Mouse (Mus musculus) gastrocnemius, postnatal 4 days (tissue): ENCODE measurements around the gene Atp13a2. TPM values are rescaled to one million over a fixed set of nuclear protein-coding genes. Genes with fewer than 3 reads are reported as not detected.

Experiments
- DNase-seq, 2 experiments: peaks; one replicate each; pipeline ENCODE4 v3.0.0; 2021 to 2022; ENCODE audit warnings: low spot score in 2 of 2, mixed read lengths in 2 of 2
- long read RNA-seq, 2 experiments: library from polyadenylated mRNA; stranded (forward); transcript quantifications; one replicate each; pipeline ENCODE4 v2.0.0; 2021
- total RNA-seq, 2 experiments: library from RNA; stranded (reverse); gene quantifications; 2 replicates each; pipeline ENCODE4 v1.2.3; 2021

The Atp13a2 gene
- 10 to 100 TPM; 28.4 to 28.6 TPM for total RNA-seq
- long read RNA-seq, experiment 1, transcript Atp13a2-201 (29 exons, 3,956 nt): major isoform, 24 of 62 reads
- long read RNA-seq, experiment 1, transcript Atp13a2-203 (29 exons, 3,882 nt): minor isoform, 8 of 62 reads
- long read RNA-seq, experiment 1, partial matches to known transcripts: 17 of 62 reads
- long read RNA-seq, experiment 1, other reads (novel, unspliced or antisense): 13 of 62 reads
- long read RNA-seq, experiment 2, transcript Atp13a2-201 (29 exons, 3,956 nt): major isoform, 24 of 104 reads
- long read RNA-seq, experiment 2, transcript Atp13a2-203 (29 exons, 3,882 nt): minor isoform, 23 of 104 reads
- long read RNA-seq, experiment 2, partial matches to known transcripts: 29 of 104 reads
- long read RNA-seq, experiment 2, other reads (novel, unspliced or antisense): 28 of 104 reads

DNA sequence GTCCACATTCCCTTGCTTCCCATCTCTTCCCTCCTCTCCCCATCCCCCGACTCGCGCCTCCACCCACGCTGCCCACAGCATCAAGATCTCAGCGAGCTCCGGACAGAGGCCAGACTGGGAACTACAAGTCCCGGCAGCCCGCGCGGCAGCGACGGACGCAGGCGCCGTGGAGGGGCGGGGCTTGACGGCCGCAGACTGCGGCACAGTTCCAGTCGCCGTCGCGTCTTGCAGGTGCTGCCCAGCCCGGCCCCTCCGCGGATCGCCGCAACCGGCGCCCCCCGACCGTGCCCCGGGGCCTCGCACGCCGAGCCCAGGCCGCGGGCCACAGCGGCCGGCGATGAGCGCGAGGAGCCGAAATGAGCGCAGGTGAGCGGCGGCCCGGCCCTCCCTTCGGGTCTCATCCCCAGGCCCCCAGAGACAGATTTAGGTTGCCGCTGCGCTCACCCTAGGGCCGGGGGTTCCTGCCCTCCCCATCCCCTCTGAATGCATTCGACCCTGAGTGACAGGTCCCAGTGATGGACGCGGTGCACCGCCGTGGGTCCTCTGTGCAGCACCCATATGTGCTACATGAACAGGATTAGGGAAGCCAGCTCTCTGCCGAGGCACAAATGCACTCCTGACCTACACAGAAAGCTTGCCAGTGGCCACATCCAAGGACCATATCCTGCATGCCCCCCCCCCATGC is at the start of gene Atp13a2:
Gene Atp13a2 (plus strand): TSS at position 163 of the 685 bp plus-strand sequence.
- peak; percentile 89 to 94 for DNase-seq

- DNase-seq: no peak
These were observed 42.3 kb upstream of the Atp13a2 start for GRCm38 (mm10) chr4:140944356-140944755.

GRCm38 (mm10) chr4:140944961-140945442 is 41.7 kb upstream of the Atp13a2 start:
- no peak for DNase-seq

DNA sequence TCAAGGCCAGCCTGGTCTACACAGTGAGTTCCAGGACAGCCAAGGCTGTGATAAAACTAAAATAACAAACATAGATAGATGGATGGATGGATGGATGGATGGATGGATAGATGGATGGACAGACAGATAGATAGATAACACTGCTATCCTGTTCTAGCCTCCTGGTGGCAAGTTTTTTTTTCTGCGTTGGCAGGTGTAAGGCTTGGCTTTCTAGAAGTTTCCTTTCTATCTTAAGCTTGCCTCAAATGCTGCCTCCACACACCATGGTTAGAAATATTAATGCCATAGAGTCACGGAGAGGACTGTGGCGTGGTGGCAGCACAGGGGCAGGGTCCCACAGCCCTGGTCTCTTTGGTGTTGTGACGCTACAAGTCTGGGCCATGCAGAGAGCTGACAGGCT is 41.1 kb upstream of the Atp13a2 start:
- no peak for DNase-seq

DNA sequence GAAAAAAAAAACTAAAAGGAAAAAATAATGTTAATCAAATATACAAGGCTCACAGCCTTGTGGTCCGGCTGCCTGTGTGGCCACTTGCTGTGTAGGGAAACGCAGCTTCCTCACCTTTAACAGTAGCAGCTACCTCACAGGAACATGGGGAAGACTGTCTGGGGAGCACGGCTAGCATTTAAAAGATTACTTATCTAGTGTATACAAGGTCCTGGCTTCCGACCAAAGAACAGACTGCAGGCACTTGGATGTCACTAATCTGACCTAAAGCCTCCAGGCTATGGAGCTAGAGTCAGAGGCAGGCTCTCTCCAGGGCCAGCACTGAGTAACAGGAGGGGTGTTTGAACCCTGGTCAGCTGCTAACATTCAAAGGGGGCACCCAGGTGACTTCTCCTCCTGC is 40.6 kb upstream of the Atp13a2 start:
- DNase-seq: no peak

- DNase-seq: no peak
These were observed 40.0 kb upstream of the Atp13a2 start for GRCm38 (mm10) chr4:140946580-140947205.

GRCm38 (mm10) chr4:140947487-140948440 is 38.9 kb upstream of the Atp13a2 start:
- no peak for DNase-seq

DNA sequence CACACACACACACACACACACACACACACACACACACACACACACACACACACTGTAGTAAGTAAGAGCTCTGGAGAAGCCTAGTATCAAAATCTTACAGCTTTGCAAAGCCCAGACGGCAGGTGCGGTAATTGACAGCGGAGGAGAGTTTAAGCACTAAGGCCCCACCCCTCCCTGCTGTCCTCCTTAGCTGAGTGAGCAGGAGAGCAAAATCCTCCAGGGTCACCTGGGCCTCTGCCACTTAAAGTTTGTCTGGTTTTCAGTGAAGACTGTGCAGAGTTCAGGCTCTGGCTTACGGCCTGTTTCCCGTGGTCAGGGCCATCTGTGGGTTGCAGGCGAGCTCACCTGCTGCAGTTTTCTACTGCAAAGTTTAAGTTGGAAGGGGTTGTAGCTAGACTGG is 38.2 kb upstream of the Atp13a2 start:
- DNase-seq: no peak

DNA sequence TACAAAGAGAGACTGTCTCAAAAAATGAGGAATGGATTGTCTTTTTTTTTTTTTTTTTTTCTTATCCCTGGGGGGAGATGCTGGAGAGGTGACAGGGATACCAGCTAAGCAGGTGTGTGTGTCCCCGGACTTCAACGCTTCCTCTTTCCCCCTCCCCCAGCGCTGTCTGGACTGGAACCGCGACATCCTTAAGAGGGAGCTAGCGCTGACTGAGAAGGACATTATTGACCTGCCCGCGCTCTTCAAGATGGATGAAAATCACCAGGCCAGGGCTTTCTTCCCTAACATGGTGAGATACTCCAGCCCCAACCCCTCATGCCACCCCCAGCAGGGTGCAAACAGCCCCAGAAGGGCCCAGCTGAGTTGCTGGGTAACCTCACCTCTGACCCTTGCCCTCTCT is 37.6 kb upstream of the Atp13a2 start:
- no peak for DNase-seq

DNA sequence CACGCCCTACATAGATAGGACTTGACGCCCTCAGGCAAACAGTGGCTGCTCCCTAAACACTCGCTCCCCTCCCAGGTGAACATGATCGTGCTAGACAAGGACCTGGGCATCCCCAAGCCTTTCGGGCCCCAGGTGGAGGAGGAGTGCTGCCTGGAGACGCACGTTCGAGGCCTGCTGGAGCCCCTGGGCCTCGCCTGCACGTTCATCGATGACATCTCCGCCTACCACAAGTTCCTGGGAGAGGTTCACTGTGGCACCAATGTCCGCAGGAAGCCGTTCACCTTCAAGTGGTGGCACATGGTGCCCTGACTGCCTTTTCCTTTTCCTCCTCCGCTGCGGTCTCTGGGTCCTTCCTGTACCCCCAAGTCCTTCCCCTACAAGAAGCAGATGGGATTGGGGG is 37.1 kb upstream of the Atp13a2 start:
- no peak for DNase-seq

GRCm38 (mm10) chr4:140950574-140950973 is 36.1 kb upstream of the Atp13a2 start:
- DNase-seq: peak in 1 of 2 experiments; percentile 66

- DNase-seq: no peak
These were observed 34.6 kb upstream of the Atp13a2 start for GRCm38 (mm10) chr4:140951861-140952641.

GRCm38 (mm10) chr4:140957131-140957702 is 29.5 kb upstream of the Atp13a2 start:
- DNase-seq: no peak

GRCm38 (mm10) chr4:140957725-140958124 is 28.9 kb upstream of the Atp13a2 start:
- peak; percentile 59 to 74 for DNase-seq

DNA sequence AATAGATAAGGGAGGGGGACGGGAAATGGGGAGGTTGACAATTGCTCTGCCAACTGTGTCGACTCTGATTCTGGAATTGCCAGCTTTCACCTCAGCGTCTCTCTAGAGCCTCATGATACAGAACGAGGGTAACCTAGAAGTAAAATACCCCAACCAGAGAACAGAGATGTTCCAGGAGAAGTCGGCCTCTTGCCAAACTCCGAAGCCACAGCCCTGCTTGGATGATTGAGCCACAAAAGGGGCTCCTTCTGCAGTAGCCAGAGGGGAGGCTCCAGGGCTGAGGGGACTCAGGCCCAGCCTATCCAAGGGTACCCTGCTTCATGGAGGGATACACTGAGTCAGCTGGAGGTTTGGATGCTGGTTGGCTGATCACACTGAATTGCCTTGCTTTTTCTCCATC is 28.4 kb upstream of the Atp13a2 start:
- no peak for DNase-seq

- DNase-seq: no peak
These were observed 27.5 kb upstream of the Atp13a2 start for GRCm38 (mm10) chr4:140959128-140959679.

DNA sequence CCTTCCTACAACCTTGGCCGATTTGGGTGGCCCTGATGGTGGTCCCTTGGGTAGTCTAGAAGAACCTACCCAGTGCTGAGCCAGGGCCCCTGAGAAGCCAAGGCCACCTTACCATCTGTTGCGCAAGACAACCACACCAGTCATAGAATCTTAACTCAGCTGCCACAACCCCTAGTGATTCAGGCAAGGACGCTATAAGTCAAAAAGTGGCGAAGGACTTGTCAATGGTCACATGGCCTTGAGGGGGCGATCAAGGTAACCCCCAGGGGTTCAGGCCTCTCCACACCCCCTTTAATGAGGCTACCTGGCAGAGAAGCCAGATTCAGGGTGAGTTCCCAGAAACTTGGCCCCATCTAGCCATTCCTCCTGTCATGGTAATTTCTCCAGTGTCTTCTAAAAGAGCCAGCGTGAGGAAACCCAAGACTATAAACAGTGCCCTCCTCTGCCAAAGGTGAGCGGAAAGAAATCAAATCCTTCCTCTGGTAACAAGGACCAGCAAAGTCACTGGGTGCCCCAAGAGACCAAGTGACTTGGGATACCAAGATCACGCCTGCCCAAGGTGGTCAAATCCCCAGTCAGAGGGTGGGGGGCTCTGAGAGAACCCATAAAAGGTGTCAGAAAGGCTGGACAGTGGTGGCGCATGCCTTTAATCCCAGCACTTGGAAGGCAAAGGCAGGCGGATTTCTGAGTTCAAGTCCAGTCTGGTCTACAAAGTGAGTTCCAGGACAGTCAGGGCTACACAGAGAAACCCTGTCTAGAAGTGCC is 26.8 kb upstream of the Atp13a2 start:
- DNase-seq: no peak

- DNase-seq: peak; percentile 88 to 95
These were observed 25.7 kb upstream of the Atp13a2 start, which contains the start of gene Sdhb for GRCm38 (mm10) chr4:140960781-140961466. Sdhb (plus strand) TSS chr4:140961203.
